Mouse (Mus musculus) ovary, postnatal 36 days (tissue): ENCODE measurements around the gene Dynlt3.
"Not testable (repeated sequence)": the region's sequence is repeated elsewhere in the genome, so short reads cannot be mapped to it uniquely, and the experiment has no call there.

ENCODE experiments used
- DNase-seq: peaks from one replicate; pipeline ENCODE4 v3.0.0; 2022; ENCODE audit warnings: low spot score, mixed read lengths

The Dynlt3 gene

DNA sequence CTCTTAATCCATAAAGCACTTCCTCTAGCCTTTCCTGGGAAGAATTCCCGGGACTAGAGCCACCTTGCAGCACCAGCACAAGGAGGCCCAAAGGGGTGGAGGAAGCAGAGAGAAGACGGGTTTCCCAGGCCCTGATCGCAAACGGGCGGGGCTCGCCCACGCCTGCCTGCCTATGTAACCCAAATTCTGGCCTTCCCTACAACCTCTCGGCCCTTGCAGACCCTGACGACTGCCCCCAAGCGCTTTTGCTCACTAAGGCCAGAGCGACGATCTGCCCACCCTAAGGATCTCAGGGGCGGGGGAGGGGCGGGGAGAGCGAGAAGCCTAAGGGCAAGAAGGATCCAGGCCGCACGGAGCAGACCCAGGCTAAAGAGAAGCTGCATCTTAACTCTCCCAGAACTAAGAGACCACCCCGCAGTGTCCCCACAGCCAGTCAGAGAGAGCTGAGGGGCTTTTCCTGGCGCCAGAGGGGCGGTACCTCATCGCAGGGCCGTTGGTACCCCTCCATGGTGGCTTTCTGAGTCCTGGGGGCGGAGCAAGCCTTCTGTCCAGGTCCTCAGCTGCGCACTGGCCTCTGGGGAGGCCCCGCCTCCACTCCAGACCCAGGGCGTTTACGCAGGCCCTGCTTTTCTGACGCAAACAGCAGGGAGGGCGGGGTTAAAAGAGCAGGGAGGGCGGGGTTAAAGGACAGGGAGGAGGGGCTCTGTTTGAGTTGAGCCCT, at the start of gene Dynlt3:
Gene Dynlt3, minus strand, starts transcription at position 613 of the 721 bp plus-strand sequence.
- DNase-seq, result peak; percentile 75

DNA sequence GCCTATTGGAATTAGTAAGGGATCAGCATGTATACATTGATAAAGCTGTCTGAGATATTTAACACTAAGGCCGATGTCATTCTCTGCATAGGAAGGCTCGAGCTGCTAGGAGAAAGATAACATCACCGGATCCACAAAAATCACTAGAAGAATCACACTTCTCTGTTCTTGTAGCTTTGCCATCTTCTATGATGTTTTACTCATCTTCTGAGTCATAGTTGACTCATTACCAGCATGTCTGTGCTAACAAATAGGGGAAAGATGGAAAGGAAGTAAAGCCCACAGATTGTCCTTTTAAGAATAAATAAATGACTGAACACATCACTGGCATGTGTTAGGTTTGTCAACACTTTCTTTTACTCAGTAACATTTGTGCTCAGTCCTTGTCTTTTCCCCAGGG, 37.0 kb upstream of the Dynlt3 start:
- DNase-seq, result no peak

DNA sequence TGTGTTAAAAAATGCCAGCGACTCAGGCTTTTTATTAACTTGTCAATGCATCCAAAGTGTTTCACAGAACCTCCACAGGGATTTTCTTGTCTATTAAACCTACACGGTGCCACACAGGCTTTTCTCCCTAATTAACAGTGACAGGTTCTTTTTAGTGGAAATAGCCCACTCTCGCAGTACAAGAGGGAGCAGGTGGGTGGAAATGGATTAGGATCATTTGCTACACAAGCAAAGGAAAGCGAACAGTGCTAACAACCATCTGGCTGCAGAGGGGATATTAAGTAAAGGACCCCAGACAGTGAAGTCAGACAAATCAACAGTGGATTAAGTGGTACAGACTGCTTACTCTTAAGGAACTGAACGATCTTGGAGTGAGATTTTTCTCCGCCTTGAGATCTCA, 33.2 kb upstream of the Dynlt3 start:
- DNase-seq, result no peak

- DNase-seq, result no peak
Measured at GRCm38 (mm10) chrX:9672040-9672439, 9.2 kb upstream of the Dynlt3 start.

GRCm38 (mm10) chrX:9671418-9671817, 8.6 kb upstream of the Dynlt3 start:
- DNase-seq, result no peak

DNA sequence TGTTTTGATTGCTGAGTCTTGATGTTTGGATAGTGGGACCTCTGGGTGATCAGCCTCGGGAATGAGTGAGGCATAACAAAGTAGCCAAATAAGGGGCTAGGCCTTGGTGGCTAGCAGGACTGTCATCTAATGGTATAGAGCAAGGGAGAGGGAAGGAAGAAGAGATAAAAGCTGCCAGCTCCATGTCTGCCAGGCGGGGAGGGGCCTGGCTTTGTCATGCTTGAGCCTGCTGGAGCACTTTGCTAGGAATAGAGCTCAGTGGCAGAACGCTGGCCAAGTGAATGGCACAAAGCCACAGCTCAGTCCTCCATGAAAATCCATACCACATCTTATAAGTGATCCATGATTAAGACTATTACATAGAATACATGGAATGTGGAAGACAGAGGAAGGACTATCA, 10.0 kb downstream of the Dynlt3 start:
- no peak for DNase-seq

GRCm38 (mm10) chrX:9640594-9640993, 22.2 kb downstream of the Dynlt3 start:
- not testable (repeated sequence) for DNase-seq

DNA sequence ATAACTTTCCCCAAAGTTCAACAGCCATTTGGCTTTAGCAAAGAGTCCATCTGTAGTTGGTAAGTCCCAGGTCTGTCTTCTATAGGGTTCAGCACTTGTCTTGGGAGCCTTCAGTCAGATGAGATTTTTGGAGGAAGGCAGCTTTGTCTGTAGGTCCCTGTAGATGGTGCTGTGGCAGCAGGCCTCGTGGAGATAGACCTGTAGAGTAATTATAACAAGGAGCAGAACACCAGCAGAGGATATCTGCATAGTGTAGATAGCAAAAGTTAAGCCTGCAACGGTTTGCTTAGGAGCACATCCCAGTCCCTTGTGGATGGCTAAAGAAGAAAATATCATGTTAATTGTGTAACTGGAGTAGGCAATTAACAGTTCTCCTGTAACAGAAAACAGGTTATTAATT, 22.7 kb downstream of the Dynlt3 start:
- DNase-seq, result not testable (repeated sequence)
